Mouse (Mus musculus): ENCODE data around the gene Tgfbr1. TPM values are rescaled to one million over a fixed set of nuclear protein-coding genes. Genes with fewer than 3 reads are reported as not detected.

Tgfbr1 gene
- total RNA-seq, 2 experiments from 2014 or later = 8.5 to 11.1 TPM

DNA sequence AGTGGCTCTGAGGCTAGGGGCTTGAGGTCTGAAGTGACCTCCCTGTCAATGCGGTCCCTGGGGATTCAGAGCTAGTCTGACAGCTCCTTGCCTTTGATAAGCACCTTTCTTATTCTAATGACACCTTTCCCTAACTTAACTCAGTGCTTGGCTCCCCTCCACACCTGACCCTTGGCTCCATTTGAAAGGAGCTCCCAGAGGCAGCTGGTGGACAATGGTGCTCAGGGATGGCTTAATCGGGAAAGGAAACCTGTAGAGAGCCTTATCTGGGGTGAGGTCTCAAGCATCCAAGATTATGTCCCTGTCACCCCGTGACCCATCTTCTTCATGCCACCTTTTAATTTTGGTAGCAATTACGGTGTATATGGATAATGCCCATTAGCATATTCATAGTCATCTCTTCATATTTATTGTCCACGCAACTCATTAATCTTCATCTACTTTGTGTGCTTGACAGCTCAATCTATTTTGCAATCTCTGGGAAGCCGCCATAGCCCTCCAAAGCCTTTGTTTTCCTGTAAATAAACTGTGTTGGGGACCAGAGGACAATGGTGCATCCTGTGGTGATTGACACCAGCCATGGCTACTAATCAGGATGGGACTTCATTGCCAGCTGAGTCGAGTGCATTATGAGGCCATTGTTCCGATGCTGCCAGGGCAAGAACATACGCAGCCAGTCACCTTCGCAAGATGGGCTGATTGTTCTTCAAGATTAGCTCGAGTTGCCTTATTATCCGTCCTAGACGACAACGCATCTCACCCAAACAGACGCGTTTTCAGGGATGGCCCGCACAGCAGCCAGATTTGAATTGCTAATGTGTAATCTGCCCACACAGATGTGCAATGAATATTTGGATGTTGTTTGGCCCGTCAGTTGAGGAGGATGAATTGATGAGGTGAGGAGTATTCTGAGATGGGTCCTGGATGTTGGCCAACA, 96.8 kb downstream of the Tgfbr1 start:
- no peak for ATAC-seq (replicated peaks; ENCODE audit: low FRiP score, low TSS enrichment, poor library complexity, severe bottlenecking)

Other genes starting within 250 kb of the Tgfbr1 start
- not detected in 2 replicates for gene Col15a1, start 145.1 kb upstream of the Tgfbr1 start, total RNA-seq (2014; fragmentation: Nextera tagmentation)
- gene Col15a1, start 145.1 kb upstream of the Tgfbr1 start, total RNA-seq (2017) = not detected in 2 replicates
- gene Alg2, start 121.1 kb downstream of the Tgfbr1 start, total RNA-seq (2014; fragmentation: Nextera tagmentation) = 28.0 and 28.5 TPM in 2 replicates
- gene Alg2, start 121.1 kb downstream of the Tgfbr1 start, total RNA-seq (2017) = 15.6 and 18.3 TPM in 2 replicates
- 209 and 292 TPM in 2 replicates for gene Sec61b, start 121.4 kb downstream of the Tgfbr1 start, total RNA-seq (2014; fragmentation: Nextera tagmentation)
- gene Sec61b, start 121.4 kb downstream of the Tgfbr1 start, total RNA-seq (2017) = 189 and 247 TPM in 2 replicates

Measured in megakaryocyte-erythroid progenitor cell, adult 5-6 weeks (primary cell).